Mouse (Mus musculus) cortical plate, adult 2 months (tissue): ENCODE results near the gene C8a. TPM values are rescaled to one million over a fixed set of nuclear protein-coding genes. Genes with fewer than 3 reads are reported as not detected.

Source experiments
- H3K27ac ChIP-seq: fragments of 200-500 bp; 2 replicates; pipeline ENCODE4 v1.5.1; 2012; ENCODE audit warnings: low read length, control low read depth, inconsistent platforms; ENCODE audit not compliant: insufficient read depth
- H3K4me1 ChIP-seq: fragments of 200-500 bp; 2 replicates; pipeline ENCODE4 v1.6.1; 2011; ENCODE audit warnings: low read length; ENCODE audit not compliant: control insufficient read depth, insufficient read depth
- H3K4me3 ChIP-seq: fragments of 200-500 bp; 2 replicates; pipeline ENCODE4 v1.5.1; 2011; ENCODE audit warnings: mild to moderate bottlenecking, low read length, control low read depth; ENCODE audit not compliant: insufficient read depth
- CTCF ChIP-seq: fragments of 200-500 bp; IDR thresholded peaks from 2 replicates; pipeline ENCODE4 v1.5.1; 2011; ENCODE audit warnings: mild to moderate bottlenecking, control low read depth, low read length; ENCODE audit not compliant: insufficient read depth; ENCODE audit errors: extremely low read depth
- POLR2A ChIP-seq: fragments of 200-500 bp; IDR thresholded peaks from 2 replicates; pipeline ENCODE4 v1.6.1; 2011; ENCODE audit warnings: mild to moderate bottlenecking, low read length, control low read depth; ENCODE audit not compliant: insufficient read depth; ENCODE audit errors: extremely low read depth
- polyA plus RNA-seq: library from polyadenylated mRNA; depleted of rRNA; stranded (reverse); fragments of >200 nt; gene quantifications from 2 replicates; pipeline ENCODE4 v1.2.3, GENCODE M21; 2012; rRNA removed

C8a gene
- 0.04 and 0.08 TPM in 2 replicates for polyA plus RNA-seq

GRCm38 (mm10) chr4:104876323-104876722 is at the start of gene C8a:
Gene C8a, minus strand, starts transcription at chr4:104876398.
- TF ChIP-seq POLR2A, result no peak
- TF ChIP-seq CTCF, result no peak
- no peak within 1 kb of the TSS for H3K4me3 ChIP-seq
- no peaks in the 10 kb centered on the region for H3K4me1 ChIP-seq
- H3K27ac ChIP-seq, result no peak within 1 kb of the TSS

- TF ChIP-seq CTCF (no peak), POLR2A (no peak)
- H3K4me1 ChIP-seq, result no peaks in the 10 kb centered on the region
- no peak overlapping the region for H3K4me3 ChIP-seq
- no peak overlapping the region for H3K27ac ChIP-seq
Measured at GRCm38 (mm10) chr4:104925383-104925782, 49.2 kb upstream of the C8a start.

- TF ChIP-seq CTCF (no peak), POLR2A (no peak)
- Histone ChIP-seq H3K4me3 (no peak overlapping the region), H3K4me1 (no peaks in the 10 kb centered on the region), H3K27ac (no peak overlapping the region)
Measured at GRCm38 (mm10) chr4:104918017-104918416, 41.8 kb upstream of the C8a start.

- Histone ChIP-seq H3K4me1 (no peaks in the 10 kb centered on the region), H3K4me3 (no peak overlapping the region), H3K27ac (no peak overlapping the region)
- TF ChIP-seq CTCF, result no peak
- no peak for TF ChIP-seq POLR2A
Measured at GRCm38 (mm10) chr4:104914711-104915247, 38.6 kb upstream of the C8a start.

- Histone ChIP-seq H3K4me1 (no peaks in the 10 kb centered on the region), H3K4me3 (no peak within 1 kb of the TSS), H3K27ac (no peak within 1 kb of the TSS)
- TF ChIP-seq CTCF (no peak), POLR2A (no peak)
Measured at GRCm38 (mm10) chr4:104913291-104914129, 37.3 kb upstream of the C8a start, which contains the start of gene Fyb2. Gene Fyb2, plus strand, starts transcription at chr4:104913456.

- no peaks in the 10 kb centered on the region for H3K4me1 ChIP-seq
- no peak overlapping the region for H3K27ac ChIP-seq
- no peak overlapping the region for H3K4me3 ChIP-seq
- peak; percentile 68 for TF ChIP-seq CTCF
- TF ChIP-seq POLR2A, result no peak
Measured at GRCm38 (mm10) chr4:104911685-104912084, 35.5 kb upstream of the C8a start.

GRCm38 (mm10) chr4:104905049-104905448 is 28.9 kb upstream of the C8a start:
- Histone ChIP-seq H3K4me1 (no peaks in the 10 kb centered on the region), H3K27ac (no peak overlapping the region), H3K4me3 (no peak overlapping the region)
- TF ChIP-seq CTCF (no peak), POLR2A (no peak)

GRCm38 (mm10) chr4:104902836-104903235 is 26.6 kb upstream of the C8a start:
- no peak for TF ChIP-seq POLR2A
- TF ChIP-seq CTCF, result no peak

GRCm38 (mm10) chr4:104894004-104894734 is 18.0 kb upstream of the C8a start:
- H3K4me1 ChIP-seq, result peaks cover 4% of the 10 kb centered on the region; the same call in 1 of the 2 replicates
- TF ChIP-seq POLR2A (no peak), CTCF (peak; percentile 90)
- H3K27ac ChIP-seq, result no peak overlapping the region
- H3K4me3 ChIP-seq, result peak overlapping the region; percentile 11; the same call in 1 of the 2 replicates

More at GRCm38 (mm10) chr4:104902836-104903235, 26.6 kb upstream of the C8a start:
- H3K27ac ChIP-seq, result no peak overlapping the region
- H3K4me1 ChIP-seq, result no peaks in the 10 kb centered on the region
- no peak overlapping the region for H3K4me3 ChIP-seq

GRCm38 (mm10) chr4:104893588-104893987 is 17.4 kb upstream of the C8a start:
- H3K27ac ChIP-seq, result peak overlapping the region; percentile 62; the same call in 1 of the 2 replicates
- H3K4me3 ChIP-seq, result no peak overlapping the region
- peaks cover 4% of the 10 kb centered on the region; the same call in 1 of the 2 replicates for H3K4me1 ChIP-seq
- no peak for TF ChIP-seq POLR2A
- no peak for TF ChIP-seq CTCF
